Mouse (Mus musculus): ENCODE measurements around the gene 9130213A22Rik.

9130213A22Rik gene

GRCm38 (mm10) chr11:69106842-69107241, 15.5 kb downstream of the 9130213A22Rik start:
- no peak for DNase-seq (ENCODE audit: low spot score)

GRCm38 (mm10) chr11:69106299-69106698, 16.1 kb downstream of the 9130213A22Rik start:
- DNase-seq (ENCODE audit: low spot score), result no peak

- DNase-seq (ENCODE audit: low spot score), result no peak
These were observed 16.6 kb downstream of the 9130213A22Rik start for GRCm38 (mm10) chr11:69105796-69106195.

- DNase-seq (ENCODE audit: low spot score), result no peak
These were observed 17.2 kb downstream of the 9130213A22Rik start for GRCm38 (mm10) chr11:69105227-69105626.

GRCm38 (mm10) chr11:69104487-69104886, 17.9 kb downstream of the 9130213A22Rik start:
- no peak for DNase-seq (ENCODE audit: low spot score)

GRCm38 (mm10) chr11:69103531-69104435, 18.6 kb downstream of the 9130213A22Rik start:
- no peak for DNase-seq (ENCODE audit: low spot score)

- no peak for DNase-seq (ENCODE audit: low spot score)
These were observed 19.3 kb downstream of the 9130213A22Rik start for GRCm38 (mm10) chr11:69103121-69103520.

- DNase-seq (ENCODE audit: low spot score), result no peak
These were observed 20.0 kb downstream of the 9130213A22Rik start for GRCm38 (mm10) chr11:69102403-69102725.

GRCm38 (mm10) chr11:69101604-69102402, 20.6 kb downstream of the 9130213A22Rik start:
- DNase-seq (ENCODE audit: low spot score), result no peak

GRCm38 (mm10) chr11:69100639-69101360, 21.6 kb downstream of the 9130213A22Rik start:
- no peak for DNase-seq (ENCODE audit: low spot score)

- DNase-seq (ENCODE audit: low spot score), result peak; percentile 85
These were observed 22.5 kb downstream of the 9130213A22Rik start for GRCm38 (mm10) chr11:69099915-69100345.

GRCm38 (mm10) chr11:69099177-69099914, 23.0 kb downstream of the 9130213A22Rik start:
- DNase-seq (ENCODE audit: low spot score), result peak; percentile 86

GRCm38 (mm10) chr11:69098762-69099091, 23.7 kb downstream of the 9130213A22Rik start:
- DNase-seq (ENCODE audit: low spot score), result peak; percentile 94

GRCm38 (mm10) chr11:69098039-69098761, 24.2 kb downstream of the 9130213A22Rik start:
- no peak for DNase-seq (ENCODE audit: low spot score)

- DNase-seq (ENCODE audit: low spot score), result peak; percentile 95
These were observed 25.1 kb downstream of the 9130213A22Rik start for GRCm38 (mm10) chr11:69096987-69097900.

- DNase-seq (ENCODE audit: low spot score), result no peak
These were observed 25.9 kb downstream of the 9130213A22Rik start for GRCm38 (mm10) chr11:69096360-69096986.

GRCm38 (mm10) chr11:69095511-69096231, 26.7 kb downstream of the 9130213A22Rik start:
- DNase-seq (ENCODE audit: low spot score), result no peak

GRCm38 (mm10) chr11:69094697-69095429, 27.5 kb downstream of the 9130213A22Rik start, which contains the start of gene Per1:
Gene Per1 (plus strand): TSS chr11:69095217.
- DNase-seq (ENCODE audit: low spot score), result peak; percentile 99
